Mouse (Mus musculus): ENCODE measurements at regions not wholly inside any gene's neighbourhood (a gene's known extent, or its start where the extent isn't known, plus 50 kb on each side); places are given as distances from the start of the nearest gene placed in this dataset.

DNA sequence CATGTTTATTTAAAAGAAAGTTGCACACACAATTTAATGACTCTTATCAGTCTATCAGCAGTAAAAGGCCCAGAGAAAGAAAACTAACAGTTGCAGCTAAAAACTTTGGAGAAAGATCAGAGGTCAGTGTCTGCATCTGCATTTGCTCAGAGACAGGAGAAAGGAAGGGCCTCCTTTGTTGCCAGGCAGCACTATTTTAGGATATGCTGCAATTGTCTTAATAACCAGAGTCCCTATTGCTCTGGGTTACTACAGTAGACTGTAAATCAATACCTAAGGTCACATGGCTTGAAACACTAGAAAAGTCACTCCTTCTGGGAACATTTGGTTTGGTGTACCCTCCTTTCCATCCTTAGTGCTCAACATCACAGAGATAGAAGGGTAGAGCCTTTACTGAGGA, 175.7 kb downstream of the Hdgfl1 start:
- DNase-seq (ENCODE audit: low spot score in 2 of 2), result no peak

DNA sequence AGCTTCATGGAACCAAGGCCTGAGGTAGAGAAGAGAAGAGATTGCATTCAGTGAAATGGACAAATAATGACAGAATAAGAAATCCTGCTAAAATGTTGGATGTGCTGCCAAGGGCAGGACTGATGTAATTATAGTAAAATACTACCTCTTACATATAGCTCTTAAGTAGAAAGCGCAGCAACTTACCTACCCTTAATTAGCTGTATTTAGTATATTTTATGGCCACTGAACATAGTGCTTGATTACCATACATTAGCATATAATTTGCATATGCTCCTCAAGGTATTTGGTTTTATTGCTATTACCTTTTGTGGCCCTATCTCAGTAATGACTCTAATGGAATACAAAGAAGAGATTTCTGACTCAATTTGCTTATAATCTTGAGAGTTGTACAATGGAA, 176.2 kb downstream of the Hdgfl1 start:
- DNase-seq (ENCODE audit: low spot score in 2 of 2), result no peak

GRCm38 (mm10) chr13:26575890-26576543, 193.9 kb downstream of the Hdgfl1 start:
- DNase-seq (ENCODE audit: low spot score in 2 of 2), result peak; percentile 19 to 74

- peak in 1 of 2 experiments; percentile 6 for DNase-seq (ENCODE audit: low spot score in 2 of 2)
Measured at GRCm38 (mm10) chr13:26569422-26569821, 200.5 kb downstream of the Hdgfl1 start.

- DNase-seq (ENCODE audit: low spot score in 2 of 2), result no peak
Measured at GRCm38 (mm10) chr13:26564941-26565862, 204.8 kb downstream of the Hdgfl1 start.

DNA sequence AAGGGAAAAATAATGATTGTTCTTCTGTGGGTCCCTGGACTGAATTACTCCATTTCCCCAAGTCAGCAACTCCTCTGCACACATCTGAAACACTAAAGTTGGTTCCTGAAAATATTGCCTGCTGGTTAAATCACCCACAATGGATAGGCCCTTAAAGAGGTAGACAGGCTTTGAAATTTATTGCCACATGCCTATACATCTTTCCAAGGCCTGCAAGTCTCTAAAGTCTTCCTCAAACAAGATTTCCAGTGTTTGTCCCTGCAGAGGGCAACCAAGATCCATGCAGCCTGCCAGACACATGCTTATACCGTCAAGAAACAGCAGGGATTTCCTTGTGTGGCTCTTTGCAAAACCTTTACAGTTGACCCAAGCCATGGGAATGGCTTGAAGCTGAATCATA, 211.6 kb downstream of the Hdgfl1 start:
- DNase-seq (ENCODE audit: low spot score in 2 of 2), result peak in 1 of 2 experiments; percentile 11

DNA sequence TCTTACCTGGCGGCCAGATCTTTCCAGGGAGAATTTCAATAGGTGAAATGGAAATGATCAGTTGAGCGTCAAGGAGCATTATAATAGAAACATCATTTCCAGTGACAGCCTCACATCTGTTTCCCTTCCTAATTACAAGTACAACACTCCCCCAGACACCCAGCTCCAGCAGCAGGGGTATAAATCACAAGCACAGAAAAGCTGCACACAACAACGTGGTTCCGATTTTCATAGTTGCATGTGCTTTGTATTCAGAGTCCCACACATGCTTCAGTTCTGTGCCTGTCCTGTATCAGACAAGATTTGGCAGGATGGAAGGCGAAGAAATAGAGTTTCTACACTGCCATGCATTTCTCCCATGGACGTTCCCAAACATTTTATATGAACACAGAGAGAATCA, 215.7 kb downstream of the Hdgfl1 start:
- no peak for DNase-seq (ENCODE audit: low spot score in 2 of 2)

GRCm38 (mm10) chr13:26552122-26552521, 217.8 kb downstream of the Hdgfl1 start:
- DNase-seq (ENCODE audit: low spot score in 2 of 2), result no peak

DNA sequence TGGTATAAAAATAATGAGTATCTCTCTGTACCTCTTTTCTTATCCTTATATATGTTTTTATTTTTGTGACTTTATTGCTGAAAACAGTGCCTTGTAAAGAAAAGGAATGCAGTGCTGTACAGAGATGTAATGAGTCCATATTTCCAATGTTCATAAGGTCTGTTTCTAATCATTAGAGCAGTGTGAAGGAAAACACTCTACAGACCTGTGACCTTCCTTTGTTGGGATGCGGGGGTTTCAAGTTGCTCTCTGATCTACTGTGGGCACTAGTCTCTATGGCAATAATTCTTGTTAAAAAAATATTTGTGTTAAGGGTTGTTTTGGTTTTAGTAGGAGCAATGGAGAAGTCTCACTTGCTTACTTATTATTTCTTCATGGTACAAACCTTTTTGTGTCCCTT, 231.0 kb downstream of the Hdgfl1 start:
- DNase-seq (ENCODE audit: low spot score in 2 of 2), result no peak

GRCm38 (mm10) chr13:26536575-26536974, 233.4 kb downstream of the Hdgfl1 start:
- no peak for DNase-seq (ENCODE audit: low spot score in 2 of 2)

GRCm38 (mm10) chr13:26532761-26533160, 237.2 kb downstream of the Hdgfl1 start:
- no peak for DNase-seq (ENCODE audit: low spot score in 2 of 2)

- no peak for DNase-seq (ENCODE audit: low spot score in 2 of 2)
Measured at GRCm38 (mm10) chr13:26519054-26519453, 250.9 kb downstream of the Hdgfl1 start.

DNA sequence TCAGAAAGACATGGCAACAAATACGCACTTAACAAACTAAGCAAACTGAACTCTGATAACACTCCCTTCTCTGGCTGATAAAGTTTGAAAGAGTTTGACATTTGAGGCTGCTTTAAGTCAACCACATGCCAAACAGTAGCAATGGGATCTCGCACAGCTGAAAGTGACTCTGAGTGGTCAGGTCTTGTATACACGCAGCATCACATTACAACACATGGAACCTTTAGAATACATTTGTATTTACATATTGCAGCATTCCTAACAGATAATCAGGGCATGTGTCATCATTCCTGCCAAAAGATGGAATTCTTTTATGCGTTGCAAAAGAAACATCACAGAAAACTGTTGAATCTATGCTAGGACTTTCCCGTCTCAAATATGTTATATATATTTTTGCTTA, 251.5 kb downstream of the Hdgfl1 start:
- no peak for DNase-seq (ENCODE audit: low spot score in 2 of 2)

- no peak for DNase-seq (ENCODE audit: low spot score in 2 of 2)
Measured at GRCm38 (mm10) chr13:26517646-26518045, 252.3 kb downstream of the Hdgfl1 start.

- no peak for DNase-seq (ENCODE audit: low spot score in 2 of 2)
Measured at GRCm38 (mm10) chr13:26510448-26510847, 259.5 kb downstream of the Hdgfl1 start.

- no peak for DNase-seq (ENCODE audit: low spot score in 2 of 2)
Measured at GRCm38 (mm10) chr13:26509841-26510240, 260.1 kb downstream of the Hdgfl1 start.

- no peak for DNase-seq (ENCODE audit: low spot score in 2 of 2)
Measured at GRCm38 (mm10) chr13:26503744-26504143, 266.2 kb downstream of the Hdgfl1 start.

DNA sequence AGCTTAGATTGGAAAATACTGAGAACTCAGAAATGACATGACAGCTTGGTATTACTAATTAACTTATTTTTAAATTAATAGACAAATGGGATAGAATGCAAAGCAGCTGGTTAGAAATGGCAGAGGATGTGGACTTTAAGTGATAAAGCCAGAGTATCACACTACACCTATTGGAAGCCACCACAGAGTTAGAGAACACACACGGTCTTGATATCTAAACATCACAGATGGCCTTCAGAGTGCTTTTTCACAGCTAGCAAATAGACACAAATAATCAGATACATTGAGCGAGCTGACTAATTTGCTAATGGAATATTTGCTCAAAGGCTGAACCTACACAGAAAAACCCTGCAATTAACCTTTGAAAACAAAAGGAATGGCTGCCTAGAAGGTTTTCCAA, 272.9 kb downstream of the Hdgfl1 start:
- DNase-seq (ENCODE audit: low spot score in 2 of 2), result peak in 1 of 2 experiments; percentile 63

GRCm38 (mm10) chr13:26495871-26496270, 274.1 kb downstream of the Hdgfl1 start:
- DNase-seq (ENCODE audit: low spot score in 2 of 2), result no peak

- no peak for DNase-seq (ENCODE audit: low spot score in 2 of 2)
Measured at GRCm38 (mm10) chr13:26469343-26469742, 300.6 kb downstream of the Hdgfl1 start.

GRCm38 (mm10) chr13:26467526-26467925, 302.4 kb downstream of the Hdgfl1 start:
- DNase-seq (ENCODE audit: low spot score in 2 of 2), result no peak

- peak in 1 of 2 experiments; percentile 16 for DNase-seq (ENCODE audit: low spot score in 2 of 2)
Measured at GRCm38 (mm10) chr13:26464523-26464922, 305.4 kb downstream of the Hdgfl1 start.

Data from layer of hippocampus, postnatal 14 days (tissue).